In genomic region chr8:116352635-116353034, GRCm38 (mm10) we compare ENCODE assay signal across 16 mouse cellular contexts.
"Had no signal": no experiment of that assay in that cellular context is flagged by ENCODE, and none has a peak within 500 bp of the region (broad histone marks: within the 10 kb centered on the region; RNA-seq: fewer than 3 reads in every experiment).

No protein-coding gene starts in this region.

- H3K36me3 ChIP-seq: lung, embryonic 15.5 days; midbrain, embryonic 13.5 days; midbrain, embryonic 15.5 days; neural tube, embryonic 12.5 days; stomach, embryonic 15.5 days had no signal

- H3K9ac ChIP-seq: lung, embryonic 15.5 days; midbrain, embryonic 13.5 days; midbrain, embryonic 15.5 days; neural tube, embryonic 12.5 days; stomach, embryonic 15.5 days had no signal

- H3K9me3 ChIP-seq: lung, embryonic 15.5 days; midbrain, embryonic 13.5 days; midbrain, embryonic 15.5 days; neural tube, embryonic 12.5 days; stomach, embryonic 15.5 days had no signal

- H3K4me3 ChIP-seq: lung, embryonic 15.5 days; megakaryocyte, embryonic 14.5 days; midbrain, embryonic 13.5 days; midbrain, embryonic 15.5 days; neural tube, embryonic 12.5 days; stomach, embryonic 15.5 days had no signal

- H3K27me3 ChIP-seq: lung, embryonic 15.5 days; megakaryocyte, embryonic 14.5 days; midbrain, embryonic 13.5 days; midbrain, embryonic 15.5 days; neural tube, embryonic 12.5 days; stomach, embryonic 15.5 days had no signal

- H3K27ac ChIP-seq: lung, embryonic 15.5 days; macrophage; midbrain, embryonic 13.5 days; midbrain, embryonic 15.5 days; neural tube, embryonic 12.5 days; stomach, embryonic 15.5 days; stomach, postnatal 0 days had no signal

- ATAC-seq: lung, postnatal 0 days; midbrain, embryonic 13.5 days; midbrain, embryonic 15.5 days had no signal

- H3K4me1 ChIP-seq: lung, embryonic 15.5 days; megakaryocyte, embryonic 14.5 days; midbrain, embryonic 13.5 days; midbrain, embryonic 15.5 days; neural tube, embryonic 12.5 days; stomach, embryonic 15.5 days had no signal

- H3K4me2 ChIP-seq: lung, embryonic 15.5 days; midbrain, embryonic 11.5 days; midbrain, embryonic 13.5 days; midbrain, embryonic 15.5 days; neural tube, embryonic 12.5 days; stomach, embryonic 15.5 days had no signal

- DNase-seq: lung, postnatal 14 days; lung, postnatal 36 days; right cerebral cortex, postnatal 14 days; thymus, adult 2 months; thymus, postnatal 25 days; thymus, postnatal 4 days had no signal
